Mouse (Mus musculus): ENCODE measurements around the gene Rftn2. TPM values are rescaled to one million over a fixed set of nuclear protein-coding genes. Genes with fewer than 3 reads are reported as not detected.

Gene Rftn2
- polyA plus RNA-seq, 1 experiment: 41.0 TPM

DNA sequence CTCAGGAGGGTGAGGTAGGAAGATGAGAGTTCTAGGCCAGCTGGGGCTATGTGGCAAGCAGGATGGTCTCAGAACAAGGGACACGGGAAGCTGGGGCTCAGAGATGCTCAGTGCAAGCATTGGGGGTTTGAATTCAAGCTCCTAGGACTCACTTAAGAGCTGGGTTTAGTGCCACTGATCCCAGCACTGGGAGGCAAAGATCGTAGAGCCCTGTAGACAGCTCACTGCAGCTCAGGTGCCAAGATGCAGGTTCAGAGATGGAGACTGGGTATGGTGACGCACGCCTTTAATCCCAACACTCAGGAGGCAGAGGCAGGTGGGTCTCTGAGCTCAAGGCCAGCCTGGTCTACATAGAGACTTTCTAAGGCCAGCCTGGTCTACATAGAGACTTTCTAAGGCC, 69.3 kb downstream of the Rftn2 start:
- Histone ChIP-seq H3K27me3 (ENCODE audit: control insufficient read depth, insufficient read depth, insufficient read length) (no peaks in the 10 kb centered on the region), H3K79me2 (ENCODE audit: control insufficient read depth, insufficient read depth) (no peaks in the 10 kb centered on the region), H3K36me3 (ENCODE audit: control insufficient read depth, insufficient read depth) (peaks cover 40% of the 10 kb centered on the region), H3K4me3 (no peak overlapping the region), H3K4me2 (ENCODE audit: low read depth) (no peak overlapping the region), H3ac (ENCODE audit: control insufficient read depth, insufficient read length) (no peak overlapping the region)
- no peak for TF ChIP-seq MYOD1 (IDR thresholded peaks at IDR 0.05; ENCODE audit: control insufficient read depth in 1 of 3, insufficient read length in 2 of 3, low read depth in 2 of 3)
- TF ChIP-seq REST (IDR thresholded peaks at IDR 0.05; ENCODE audit: insufficient read depth, insufficient read length): no peak
- TF ChIP-seq MYOG (IDR thresholded peaks at IDR 0.05; ENCODE audit: control insufficient read depth in 1 of 3, insufficient read depth in 1 of 3, insufficient read length in 2 of 3, low read depth in 2 of 3): no peak
- no peak for TF ChIP-seq CEBPB (IDR thresholded peaks at IDR 0.05; ENCODE audit: insufficient read depth, poor library complexity, severe bottlenecking)
- TF ChIP-seq E2F4 (IDR thresholded peaks at IDR 0.05; ENCODE audit: insufficient read depth): no peak
- TF ChIP-seq TCF3 (IDR thresholded peaks at IDR 0.05; ENCODE audit: insufficient read length, low read depth): no peak
- no peak for TF ChIP-seq POLR2AphosphoS2 (IDR thresholded peaks at IDR 0.05; ENCODE audit: insufficient read length, low read depth)
- TF ChIP-seq POLR2A (IDR thresholded peaks at IDR 0.05; ENCODE audit: insufficient read length, low read depth): no peak
- no peak for TF ChIP-seq SRF (IDR thresholded peaks at IDR 0.05; ENCODE audit: control insufficient read depth, insufficient read length, low read depth)
- no peak for TF ChIP-seq TCF12 (IDR thresholded peaks at IDR 0.05; ENCODE audit: insufficient read depth, poor library complexity, severe bottlenecking)
- TF ChIP-seq MAX (IDR thresholded peaks at IDR 0.05; ENCODE audit: low read depth): no peak
- TF ChIP-seq USF1 (IDR thresholded peaks at IDR 0.05; ENCODE audit: low read depth): no peak

DNA sequence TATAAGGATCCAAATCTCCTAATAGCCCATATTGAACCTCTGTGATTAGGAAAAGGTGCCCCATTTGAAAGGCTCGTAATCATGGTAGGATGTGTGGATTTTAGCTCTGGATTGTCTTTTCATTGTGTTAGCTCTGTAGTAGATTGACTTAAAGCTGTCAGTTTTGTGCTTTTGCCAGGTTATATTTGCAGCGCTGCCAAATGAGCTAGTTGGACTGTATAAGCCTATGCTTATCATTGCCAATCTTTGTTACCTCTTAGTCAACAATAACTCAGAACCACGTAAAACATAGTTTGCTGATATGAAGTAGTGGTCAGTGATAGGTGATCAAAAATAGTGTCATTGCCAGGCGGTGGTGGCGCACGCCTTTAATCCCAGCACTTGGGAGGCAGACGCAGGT, 81.0 kb downstream of the Rftn2 start:
- Histone ChIP-seq H3K79me2 (ENCODE audit: control insufficient read depth, insufficient read depth) (peaks cover 51% of the 10 kb centered on the region), H3K27me3 (ENCODE audit: control insufficient read depth, insufficient read depth, insufficient read length) (no peaks in the 10 kb centered on the region), H3K4me3 (no peak overlapping the region), H3K4me2 (ENCODE audit: low read depth) (no peak overlapping the region), H3K36me3 (ENCODE audit: control insufficient read depth, insufficient read depth) (peaks cover 57% of the 10 kb centered on the region), H3ac (ENCODE audit: control insufficient read depth, insufficient read length) (no peak overlapping the region)
- TF ChIP-seq MYOD1 (IDR thresholded peaks at IDR 0.05; ENCODE audit: control insufficient read depth in 1 of 3, insufficient read length in 2 of 3, low read depth in 2 of 3) (no peak), POLR2A (IDR thresholded peaks at IDR 0.05; ENCODE audit: insufficient read length, low read depth) (no peak), E2F4 (IDR thresholded peaks at IDR 0.05; ENCODE audit: insufficient read depth) (no peak), USF1 (IDR thresholded peaks at IDR 0.05; ENCODE audit: low read depth) (no peak), MYOG (IDR thresholded peaks at IDR 0.05; ENCODE audit: control insufficient read depth in 1 of 3, insufficient read depth in 1 of 3, insufficient read length in 2 of 3, low read depth in 2 of 3) (no peak), TCF3 (IDR thresholded peaks at IDR 0.05; ENCODE audit: insufficient read length, low read depth) (no peak), CEBPB (IDR thresholded peaks at IDR 0.05; ENCODE audit: insufficient read depth, poor library complexity, severe bottlenecking) (no peak), TCF12 (IDR thresholded peaks at IDR 0.05; ENCODE audit: insufficient read depth, poor library complexity, severe bottlenecking) (no peak), POLR2AphosphoS2 (IDR thresholded peaks at IDR 0.05; ENCODE audit: insufficient read length, low read depth) (no peak)

DNA sequence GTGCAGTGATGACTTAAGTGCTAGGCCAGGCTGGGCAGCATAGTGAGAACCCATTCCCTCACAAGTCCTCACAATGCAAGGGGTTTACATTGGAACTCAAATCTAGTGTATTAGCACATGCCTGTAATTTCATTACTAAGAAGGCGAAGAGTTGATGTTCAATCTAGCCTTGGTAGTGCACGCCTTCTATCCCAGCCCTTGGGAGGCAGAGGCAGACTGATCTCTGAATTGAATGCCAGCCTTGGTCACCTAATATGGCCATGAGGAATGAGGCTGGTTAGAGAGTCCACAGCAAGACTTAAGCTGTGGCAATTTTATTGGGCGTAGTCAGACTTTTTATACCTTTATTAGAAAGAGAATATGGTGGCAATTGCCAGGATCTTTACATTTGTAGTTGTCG, 82.2 kb downstream of the Rftn2 start:
- Histone ChIP-seq H3K36me3 (ENCODE audit: control insufficient read depth, insufficient read depth) (peaks cover 48% of the 10 kb centered on the region), H3K4me2 (ENCODE audit: low read depth) (no peak overlapping the region), H3ac (ENCODE audit: control insufficient read depth, insufficient read length) (no peak overlapping the region), H3K79me2 (ENCODE audit: control insufficient read depth, insufficient read depth) (peaks cover 63% of the 10 kb centered on the region), H3K27me3 (ENCODE audit: control insufficient read depth, insufficient read depth, insufficient read length) (no peaks in the 10 kb centered on the region), H3K4me3 (no peak overlapping the region)
- no peak for TF ChIP-seq REST (IDR thresholded peaks at IDR 0.05; ENCODE audit: insufficient read depth, insufficient read length)
- no peak for TF ChIP-seq TCF3 (IDR thresholded peaks at IDR 0.05; ENCODE audit: insufficient read length, low read depth)
- no peak for TF ChIP-seq MAX (IDR thresholded peaks at IDR 0.05; ENCODE audit: low read depth)
- TF ChIP-seq E2F4 (IDR thresholded peaks at IDR 0.05; ENCODE audit: insufficient read depth): no peak
- TF ChIP-seq POLR2A (IDR thresholded peaks at IDR 0.05; ENCODE audit: insufficient read length, low read depth): no peak
- TF ChIP-seq TCF12 (IDR thresholded peaks at IDR 0.05; ENCODE audit: insufficient read depth, poor library complexity, severe bottlenecking): no peak
- TF ChIP-seq CEBPB (IDR thresholded peaks at IDR 0.05; ENCODE audit: insufficient read depth, poor library complexity, severe bottlenecking): no peak
- TF ChIP-seq MYOG (IDR thresholded peaks at IDR 0.05; ENCODE audit: control insufficient read depth in 1 of 3, insufficient read depth in 1 of 3, insufficient read length in 2 of 3, low read depth in 2 of 3): no peak
- TF ChIP-seq USF1 (IDR thresholded peaks at IDR 0.05; ENCODE audit: low read depth): no peak
- TF ChIP-seq MYOD1 (IDR thresholded peaks at IDR 0.05; ENCODE audit: control insufficient read depth in 1 of 3, insufficient read length in 2 of 3, low read depth in 2 of 3): no peak
- TF ChIP-seq SRF (IDR thresholded peaks at IDR 0.05; ENCODE audit: control insufficient read depth, insufficient read length, low read depth): no peak
- no peak for TF ChIP-seq POLR2AphosphoS2 (IDR thresholded peaks at IDR 0.05; ENCODE audit: insufficient read length, low read depth)

DNA sequence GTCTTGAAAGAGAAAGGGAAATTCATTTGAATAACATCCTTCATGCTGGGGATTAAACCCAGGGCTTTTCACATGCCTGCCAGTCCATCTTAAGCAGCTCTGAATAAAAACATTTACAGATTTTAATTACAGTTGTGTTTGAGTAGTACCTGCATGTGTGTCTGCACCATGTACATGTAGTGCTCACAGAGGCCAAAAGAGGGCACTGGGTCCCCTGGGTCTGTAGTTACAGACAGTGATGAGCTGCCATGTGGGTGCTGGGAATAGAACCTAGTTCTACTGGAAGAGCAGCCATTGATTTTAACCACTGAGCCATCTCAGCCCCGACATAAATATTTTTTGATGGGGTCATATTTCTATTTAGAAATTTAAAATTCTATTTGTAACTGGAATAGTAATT, 90.7 kb downstream of the Rftn2 start:
- no peak overlapping the region for H3K4me2 ChIP-seq (ENCODE audit: low read depth)
- H3ac ChIP-seq (ENCODE audit: control insufficient read depth, insufficient read length): no peak overlapping the region
- no peaks in the 10 kb centered on the region for H3K27me3 ChIP-seq (ENCODE audit: control insufficient read depth, insufficient read depth, insufficient read length)
- H3K4me3 ChIP-seq: no peak overlapping the region
- no peak for TF ChIP-seq TCF12 (IDR thresholded peaks at IDR 0.05; ENCODE audit: insufficient read depth, poor library complexity, severe bottlenecking)
- TF ChIP-seq POLR2A (IDR thresholded peaks at IDR 0.05; ENCODE audit: insufficient read length, low read depth): no peak
- no peak for TF ChIP-seq CEBPB (IDR thresholded peaks at IDR 0.05; ENCODE audit: insufficient read depth, poor library complexity, severe bottlenecking)
- no peak for TF ChIP-seq MYOG (IDR thresholded peaks at IDR 0.05; ENCODE audit: control insufficient read depth in 1 of 3, insufficient read depth in 1 of 3, insufficient read length in 2 of 3, low read depth in 2 of 3)
- TF ChIP-seq MAX (IDR thresholded peaks at IDR 0.05; ENCODE audit: low read depth): no peak
- TF ChIP-seq MYOD1 (IDR thresholded peaks at IDR 0.05; ENCODE audit: control insufficient read depth in 1 of 3, insufficient read length in 2 of 3, low read depth in 2 of 3): no peak
- no peak for TF ChIP-seq E2F4 (IDR thresholded peaks at IDR 0.05; ENCODE audit: insufficient read depth)
- TF ChIP-seq USF1 (IDR thresholded peaks at IDR 0.05; ENCODE audit: low read depth): no peak
- TF ChIP-seq SRF (IDR thresholded peaks at IDR 0.05; ENCODE audit: control insufficient read depth, insufficient read length, low read depth): no peak
- no peak for TF ChIP-seq TCF3 (IDR thresholded peaks at IDR 0.05; ENCODE audit: insufficient read length, low read depth)
- no peak for TF ChIP-seq REST (IDR thresholded peaks at IDR 0.05; ENCODE audit: insufficient read depth, insufficient read length)
- no peak for TF ChIP-seq POLR2AphosphoS2 (IDR thresholded peaks at IDR 0.05; ENCODE audit: insufficient read length, low read depth)
- peaks cover 94% of the 10 kb centered on the region for H3K79me2 ChIP-seq (ENCODE audit: control insufficient read depth, insufficient read depth)
- peaks cover 10% of the 10 kb centered on the region for H3K36me3 ChIP-seq (ENCODE audit: control insufficient read depth, insufficient read depth)
